Mouse (Mus musculus) thymus, adult 2 months (tissue): ENCODE measurements around the gene 1700113H08Rik. TPM values are rescaled to one million over a fixed set of nuclear protein-coding genes. Genes with fewer than 3 reads are reported as not detected.

Source experiments
- DNase-seq: peaks from one replicate; pipeline ENCODE4 v3.0.0; 2021
- H3K27ac ChIP-seq: fragments of 200-500 bp; 2 replicates; pipeline ENCODE4 v1.5.1; 2012; ENCODE audit warnings: low read length, control low read depth; ENCODE audit not compliant: control insufficient read depth, insufficient read depth
- H3K27me3 ChIP-seq: fragments of 200-500 bp; 2 replicates; pipeline ENCODE4 v1.6.1; 2012; ENCODE audit warnings: mild to moderate bottlenecking, low read length, moderate library complexity, mixed read lengths; ENCODE audit not compliant: control insufficient read depth, insufficient read depth
- H3K36me3 ChIP-seq: fragments of 200-500 bp; 2 replicates; pipeline ENCODE4 v1.6.1; 2012; ENCODE audit warnings: mild to moderate bottlenecking, low read length, moderate library complexity; ENCODE audit not compliant: control insufficient read depth, insufficient read depth
- H3K4me1 ChIP-seq: fragments of 200-500 bp; replicated peaks from 2 replicates; pipeline ENCODE4 v1.6.1; 2012; ENCODE audit warnings: low read length; ENCODE audit not compliant: control insufficient read depth, insufficient read depth
- H3K4me3 ChIP-seq: fragments of 200-500 bp; 2 replicates; pipeline ENCODE4 v1.5.1; 2012; ENCODE audit warnings: mild to moderate bottlenecking, low read length, control low read depth, moderate library complexity; ENCODE audit not compliant: control insufficient read depth, insufficient read depth
- CTCF ChIP-seq: fragments of 200-500 bp; IDR thresholded peaks from 2 replicates; pipeline ENCODE4 v1.5.1; 2012; ENCODE audit warnings: mild to moderate bottlenecking, control low read depth, low read length, moderate library complexity, borderline replicate concordance; ENCODE audit not compliant: control insufficient read depth, poor library complexity, insufficient read depth; ENCODE audit errors: extremely low read depth
- POLR2A ChIP-seq: fragments of 200-500 bp; IDR thresholded peaks from 2 replicates; pipeline ENCODE4 v1.6.1; 2012; ENCODE audit warnings: mild to moderate bottlenecking, low read length, control low read depth, moderate library complexity; ENCODE audit not compliant: control insufficient read depth, poor library complexity, insufficient read depth; ENCODE audit errors: extremely low read depth
- WGBS: fragments of 180-500 bp; shearing (Covaris S2); methylation state at CpG from one replicate; pipeline ENCODE4 v1.1.7; 2018; 5-methylcytosine and 5-hydroxymethylcytosine counted together
- polyA plus RNA-seq: library from polyadenylated mRNA; depleted of rRNA; stranded (reverse); fragments of >200 nt; gene quantifications from 2 replicates; pipeline ENCODE4 v1.2.3, GENCODE M21; 2012

1700113H08Rik gene
- polyA plus RNA-seq, 1 experiment, result 0.08 TPM

- no peak for DNase-seq
- Histone ChIP-seq H3K4me1 (no peaks in the 10 kb centered on the region), H3K4me3 (no peak overlapping the region), H3K36me3 (no peaks in the 10 kb centered on the region), H3K27ac (no peak overlapping the region), H3K27me3 (no peaks in the 10 kb centered on the region)
- no peak for TF ChIP-seq CTCF
- TF ChIP-seq POLR2A, result no peak
- WGBS, result 91% methylated on average over 14 of the region's 14 CpGs
These were observed 96.1 kb downstream of the 1700113H08Rik start for GRCm38 (mm10) chr10:87153731-87154505.

GRCm38 (mm10) chr10:87159781-87160180 lies 101.9 kb downstream of the 1700113H08Rik start:
- no peak overlapping the region for H3K4me3 ChIP-seq
- no peaks in the 10 kb centered on the region for H3K27me3 ChIP-seq
- TF ChIP-seq CTCF, result no peak
- no peak for TF ChIP-seq POLR2A
- no peaks in the 10 kb centered on the region for H3K4me1 ChIP-seq
- H3K36me3 ChIP-seq, result no peaks in the 10 kb centered on the region
- DNase-seq, result no peak
- H3K27ac ChIP-seq, result no peak overlapping the region
- WGBS, result 59% methylated on average over 9 of the region's 9 CpGs

- no peaks in the 10 kb centered on the region for H3K36me3 ChIP-seq
- DNase-seq, result no peak
- H3K4me3 ChIP-seq, result no peak overlapping the region
- H3K27ac ChIP-seq, result no peak overlapping the region
- no peaks in the 10 kb centered on the region for H3K27me3 ChIP-seq
- WGBS, result 88% methylated on average over 7 of the region's 7 CpGs
- TF ChIP-seq POLR2A, result no peak
- H3K4me1 ChIP-seq, result no peaks in the 10 kb centered on the region
These were observed 138.4 kb downstream of the 1700113H08Rik start for GRCm38 (mm10) chr10:87196123-87196756.

- H3K27me3 ChIP-seq, result no peaks in the 10 kb centered on the region
- no peaks in the 10 kb centered on the region for H3K36me3 ChIP-seq
- no peak for DNase-seq
- H3K4me3 ChIP-seq, result no peak overlapping the region
- TF ChIP-seq CTCF (no peak), POLR2A (no peak)
- H3K27ac ChIP-seq, result no peak overlapping the region
- 95% methylated on average over 2 of the region's 2 CpGs for WGBS
- no peaks in the 10 kb centered on the region for H3K4me1 ChIP-seq
These were observed 140.9 kb downstream of the 1700113H08Rik start for GRCm38 (mm10) chr10:87198720-87199119.

- WGBS, result 89% methylated on average over 1 of the region's 1 CpGs
- TF ChIP-seq CTCF (no peak), POLR2A (no peak)
These were observed 151.6 kb downstream of the 1700113H08Rik start for GRCm38 (mm10) chr10:87209466-87209865.

GRCm38 (mm10) chr10:87211046-87211445 lies 153.2 kb downstream of the 1700113H08Rik start:
- Histone ChIP-seq H3K27ac (no peak overlapping the region), H3K36me3 (no peaks in the 10 kb centered on the region), H3K4me1 (no peaks in the 10 kb centered on the region), H3K27me3 (no peaks in the 10 kb centered on the region), H3K4me3 (no peak overlapping the region)
- TF ChIP-seq CTCF (no peak), POLR2A (no peak)
- WGBS, result 94% methylated on average over 4 of the region's 4 CpGs
- DNase-seq, result no peak

More at GRCm38 (mm10) chr10:87209466-87209865, 151.6 kb downstream of the 1700113H08Rik start:
- Histone ChIP-seq H3K4me3 (no peak overlapping the region), H3K4me1 (no peaks in the 10 kb centered on the region), H3K27me3 (no peaks in the 10 kb centered on the region), H3K36me3 (no peaks in the 10 kb centered on the region), H3K27ac (no peak overlapping the region)
- DNase-seq, result no peak
